ENCODE assay signal across 8 mouse cellular contexts in the genomic region with DNA sequence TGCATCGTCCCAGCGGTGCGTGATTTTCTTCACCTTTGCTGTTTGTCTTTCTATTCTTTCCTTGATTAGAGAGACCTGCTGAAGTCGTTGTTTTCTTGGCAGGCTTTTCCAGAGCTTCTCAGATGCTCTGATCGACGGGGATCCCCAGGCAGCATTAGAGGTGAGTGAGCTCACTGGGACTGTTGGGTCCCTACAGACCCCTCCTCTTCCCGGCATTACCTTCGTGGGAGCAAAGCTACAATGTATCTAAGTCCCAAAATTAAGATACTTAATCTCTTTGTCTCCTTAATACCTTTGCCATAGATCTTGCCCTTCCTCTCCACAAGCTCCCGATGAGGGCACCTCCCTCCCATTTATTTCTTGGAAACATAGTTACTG. TPM values are rescaled to one million over a fixed set of nuclear protein-coding genes. Genes with fewer than 3 reads are reported as not detected.
A peak's percentile ranks its signal among the peaks of the same experiment; 100 is the strongest.
DNase-seq lines count a peak whose midpoint lies in the region; ATAC-seq and TF ChIP-seq lines count a peak whose summit lies in the region.

No protein-coding gene starts in this region.

- ATAC-seq in heart, embryonic 12.5 days (ENCODE audit: insufficient number of reproducible peaks, low FRiP score) = no peak
- peak; percentile 51 for ATAC-seq in forebrain, embryonic 12.5 days (ENCODE audit: low FRiP score)
- peak; percentile 11 for ATAC-seq in liver, embryonic 15.5 days (ENCODE audit: insufficient read depth)

- no peak for TF ChIP-seq POLR2A in ES-Bruce4 (IDR thresholded peaks at IDR 0.05; ENCODE audit: insufficient read depth, low read length)

- H3K36me3 ChIP-seq in heart, embryonic 12.5 days = peaks cover 15% of the 10 kb centered on the region; the same call in 1 of the 2 replicates
- no peaks in the 10 kb centered on the region; the same call in 1 of the 2 replicates for H3K36me3 ChIP-seq in ES-Bruce4 (ENCODE audit: control insufficient read depth, insufficient read depth, low read length, poor library complexity, severe bottlenecking)
- H3K36me3 ChIP-seq in forebrain, embryonic 12.5 days (replicated peaks) = peaks cover 4% of the 10 kb centered on the region; the same call in 1 of the 2 replicates
- peaks cover 6% of the 10 kb centered on the region for H3K36me3 ChIP-seq in liver, embryonic 15.5 days (replicated peaks)

- H3K4me3 ChIP-seq in heart, embryonic 12.5 days = peak overlapping the region; percentile 62
- H3K4me3 ChIP-seq in ES-Bruce4 (ENCODE audit: low read depth, low read length) = peak overlapping the region; percentile 96
- peak overlapping the region; percentile 67 for H3K4me3 ChIP-seq in forebrain, embryonic 12.5 days (replicated peaks)
- peak overlapping the region; percentile 76 for H3K4me3 ChIP-seq in liver, embryonic 15.5 days (replicated peaks)

- no peak for TF ChIP-seq CTCF in ES-Bruce4 (IDR thresholded peaks at IDR 0.05; ENCODE audit: low read depth, low read length)

- H3K9me3 ChIP-seq in heart, embryonic 12.5 days (replicated peaks) = no peaks in the 10 kb centered on the region
- H3K9me3 ChIP-seq in ES-Bruce4 (replicated peaks; ENCODE audit: control insufficient read depth, insufficient read depth, low read length, poor library complexity, severe bottlenecking) = no peaks in the 10 kb centered on the region
- H3K9me3 ChIP-seq in forebrain, embryonic 12.5 days = no peaks in the 10 kb centered on the region
- H3K9me3 ChIP-seq in liver, embryonic 15.5 days (replicated peaks) = no peaks in the 10 kb centered on the region

- peak overlapping the region; percentile 93 for H3K27ac ChIP-seq in heart, embryonic 12.5 days (ENCODE audit: poor library complexity, severe bottlenecking)
- H3K27ac ChIP-seq in ES-Bruce4 (ENCODE audit: insufficient read depth, low read length) = peak overlapping the region; percentile 75
- peak overlapping the region; percentile 88 for H3K27ac ChIP-seq in forebrain, embryonic 12.5 days
- peak overlapping the region; percentile 92 for H3K27ac ChIP-seq in liver, embryonic 15.5 days (replicated peaks)

- peak overlapping the region; percentile 81 for H3K4me2 ChIP-seq in heart, embryonic 12.5 days
- H3K4me2 ChIP-seq in forebrain, embryonic 12.5 days = peak overlapping the region; percentile 62
- H3K4me2 ChIP-seq in liver, embryonic 15.5 days = peak overlapping the region; percentile 85

- no peak for DNase-seq in heart, postnatal 14 days
- no peak for DNase-seq in frontal cortex, adult 2 months (ENCODE audit: extremely low spot score in 1 of 2, low spot score in 1 of 2)
- no peak for DNase-seq in urinary bladder, postnatal 10 days (ENCODE audit: low spot score)
- no peak for DNase-seq in spleen, postnatal 10 days (ENCODE audit: low spot score in 2 of 2)

- TF ChIP-seq EP300 in ES-Bruce4 (IDR thresholded peaks at IDR 0.05; ENCODE audit: insufficient read depth, low read depth, low read length) = no peak

- WGBS in heart, embryonic 12.5 days = 1% methylated on average over 9 of the region's 9 CpGs
- 1% methylated on average over 9 of the region's 9 CpGs for WGBS in forebrain, embryonic 12.5 days
- 2% methylated on average over 9 of the region's 9 CpGs for WGBS in liver, embryonic 15.5 days (ENCODE audit: insufficient replicate concordance)

- H3K27me3 ChIP-seq in heart, embryonic 12.5 days (replicated peaks) = no peaks in the 10 kb centered on the region
- H3K27me3 ChIP-seq in ES-Bruce4 (ENCODE audit: control insufficient read depth, insufficient read depth, low read length, poor library complexity, severe bottlenecking) = no peaks in the 10 kb centered on the region
- H3K27me3 ChIP-seq in forebrain, embryonic 12.5 days = 0 out of 2 replicates have a peak, but pooled peaks cover 3% of the 10 kb centered on the region
- H3K27me3 ChIP-seq in liver, embryonic 15.5 days = no peaks in the 10 kb centered on the region

- H3K4me1 ChIP-seq in heart, embryonic 12.5 days (replicated peaks) = peaks cover 19% of the 10 kb centered on the region
- peaks cover under 1% of the 10 kb centered on the region for H3K4me1 ChIP-seq in ES-Bruce4 (ENCODE audit: control insufficient read depth, insufficient read depth, low read length)
- peaks cover 26% of the 10 kb centered on the region for H3K4me1 ChIP-seq in forebrain, embryonic 12.5 days
- H3K4me1 ChIP-seq in liver, embryonic 15.5 days (replicated peaks) = peaks cover 30% of the 10 kb centered on the region

- intact Hi-C loops in heart, postnatal 14 days (cut with DNase I) = no loop called here

- H3K9ac ChIP-seq in heart, embryonic 12.5 days = peak overlapping the region; percentile 81
- peak overlapping the region; percentile 75 for H3K9ac ChIP-seq in ES-Bruce4 (ENCODE audit: low read depth, poor library complexity, severe bottlenecking)
- H3K9ac ChIP-seq in forebrain, embryonic 12.5 days = peak overlapping the region; percentile 61
- H3K9ac ChIP-seq in liver, embryonic 15.5 days = peak overlapping the region; percentile 78

RNA-seq across cellular contexts. Expression of gene Sugt1, which starts 0.3 kb away (rescaled TPM):
- polyA plus RNA-seq in heart, embryonic 12.5 days (2016; fragmentation: Nextera tagmentation; extraction: Ambion mirVana) = 98.9 and 99.1 TPM in 2 replicates
- 10 to 100 TPM; 70.4 to 72.2 TPM for total RNA-seq in heart, postnatal 14 days (2021)
- polyA plus RNA-seq in ES-Bruce4 (2011; ENCODE audit: insufficient read depth, insufficient read length, low read depth, missing spikeins) = 256 and 265 TPM in 2 replicates
- polyA plus RNA-seq in forebrain, embryonic 12.5 days (2016; fragmentation: Nextera tagmentation; extraction: Ambion mirVana) = 135 and 137 TPM in 2 replicates
- polyA plus RNA-seq in liver, embryonic 15.5 days (2015; fragmentation: Nextera tagmentation; extraction: Ambion mirVana) = 31.6 and 34.0 TPM in 2 replicates
- 37.5 and 39.0 TPM in 2 replicates for polyA plus RNA-seq in frontal cortex, adult 2 months (2012; rRNA removed)
